Mouse (Mus musculus) myocyte (in vitro differentiated cells): ENCODE results near the gene Pkm.

Experiments
- CEBPB ChIP-seq: IDR thresholded peaks from 2 replicates; pipeline ENCODE4 v1.6.1; 2011; ENCODE audit warnings: mild to moderate bottlenecking, moderate library complexity; ENCODE audit not compliant: poor library complexity, insufficient read depth, severe bottlenecking
- E2F4 ChIP-seq: IDR thresholded peaks from one replicate; pipeline ENCODE4 v1.6.1; 2011; ENCODE audit warnings: mild to moderate bottlenecking, control low read depth, moderate library complexity; ENCODE audit not compliant: insufficient read depth
- MAX ChIP-seq: IDR thresholded peaks from one replicate; pipeline ENCODE4 v1.6.1; 2011; ENCODE audit warnings: low read depth, mild to moderate bottlenecking, control low read depth
- MYOG ChIP-seq, 3 experiments: IDR thresholded peaks; one replicate each; pipeline ENCODE4 v1.6.1; 2011; ENCODE audit warnings: control low read depth in 2 of 3, low read depth in 2 of 3, mild to moderate bottlenecking in 2 of 3; ENCODE audit not compliant: insufficient read length in 2 of 3, control insufficient read depth in 1 of 3, insufficient read depth in 1 of 3
- POLR2A ChIP-seq: IDR thresholded peaks from one replicate; pipeline ENCODE4 v1.6.1; 2011; ENCODE audit warnings: low read depth, mild to moderate bottlenecking, control low read depth, moderate library complexity; ENCODE audit not compliant: insufficient read length
- POLR2AphosphoS2 ChIP-seq: IDR thresholded peaks from one replicate; pipeline ENCODE4 v1.6.1; 2011; ENCODE audit warnings: low read depth, control low read depth; ENCODE audit not compliant: insufficient read length
- REST ChIP-seq: IDR thresholded peaks from one replicate; pipeline ENCODE4 v1.6.1; 2011; ENCODE audit warnings: mild to moderate bottlenecking, control low read depth, moderate library complexity; ENCODE audit not compliant: insufficient read depth, insufficient read length
- SRF ChIP-seq: IDR thresholded peaks from one replicate; pipeline ENCODE4 v1.6.1; 2011; ENCODE audit warnings: low read depth; ENCODE audit not compliant: control insufficient read depth, insufficient read length
- TCF12 ChIP-seq: IDR thresholded peaks from one replicate; pipeline ENCODE4 v1.6.1; 2011; ENCODE audit warnings: mild to moderate bottlenecking, control low read depth; ENCODE audit not compliant: poor library complexity, insufficient read depth, severe bottlenecking
- TCF3 ChIP-seq: IDR thresholded peaks from one replicate; pipeline ENCODE4 v1.6.1; 2011; ENCODE audit warnings: low read depth, control low read depth; ENCODE audit not compliant: insufficient read length
- USF1 ChIP-seq: IDR thresholded peaks from one replicate; pipeline ENCODE4 v1.6.1; 2011; ENCODE audit warnings: low read depth, mild to moderate bottlenecking, control low read depth, moderate library complexity

GRCm38 (mm10) chr9:59672195-59672894 is 16.2 kb downstream of the Pkm start:
- peak; percentile 2 for TF ChIP-seq USF1
- peak in 1 of 3 experiments; percentile 20 for TF ChIP-seq MYOG (IDR thresholded peaks at IDR 0.05; ENCODE audit: control insufficient read depth in 1 of 3, insufficient read depth in 1 of 3, insufficient read length in 2 of 3, low read depth in 2 of 3)
- no peak for TF ChIP-seq POLR2A
- no peak for TF ChIP-seq POLR2AphosphoS2
- TF ChIP-seq REST = no peak
- TF ChIP-seq TCF3 = no peak
- no peak for TF ChIP-seq TCF12
- no peak for TF ChIP-seq E2F4
- no peak for TF ChIP-seq MAX
- TF ChIP-seq SRF = no peak
- no peak for TF ChIP-seq CEBPB
